Mouse (Mus musculus): Measurements from ENCODE around the gene Cdh4. TPM values are rescaled to one million over a fixed set of nuclear protein-coding genes. Genes with fewer than 3 reads are reported as not detected.
A peak's percentile ranks its signal among the peaks of the same experiment; 100 is the strongest.

Gene Cdh4
- polyA plus RNA-seq, 1 experiment from 2014 or later, result 8.5 TPM

DNA sequence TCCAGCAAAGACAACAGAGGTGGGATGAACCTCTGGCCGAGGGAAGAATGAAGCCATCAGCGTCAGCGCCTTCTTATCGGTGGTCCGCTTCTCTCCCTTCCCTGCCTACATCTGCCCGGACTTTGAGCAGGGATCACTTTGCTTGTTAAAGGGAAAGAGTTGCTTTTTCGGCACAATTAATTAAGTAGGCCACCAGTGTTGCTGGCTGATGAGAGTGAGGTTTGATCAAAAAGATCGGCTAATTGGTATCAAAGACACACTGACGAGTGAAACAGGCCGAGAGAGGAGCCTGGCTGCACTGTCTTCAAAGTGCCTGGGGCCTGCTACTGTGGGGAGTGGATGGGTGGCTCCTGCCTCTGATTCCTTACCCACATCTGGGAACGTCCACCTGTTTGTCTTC is 49.7 kb downstream of the Cdh4 start:
- ATAC-seq (ENCODE audit: low FRiP score) (no peak), DNase-seq (ENCODE audit: low spot score, missing footprints) (no peak)
- Histone ChIP-seq H3K9me3 (ENCODE audit: control insufficient read depth, low read length) (no peaks in the 10 kb centered on the region), H3K27ac (ENCODE audit: low read depth, low read length) (no peak overlapping the region), H3K4me1 (ENCODE audit: control insufficient read depth, insufficient read depth, low read length) (no peaks in the 10 kb centered on the region), H3K9ac (ENCODE audit: low read length) (no peak overlapping the region), H3K4me3 (ENCODE audit: low read depth, low read length) (no peak overlapping the region), H3K27me3 (ENCODE audit: control insufficient read depth, insufficient read depth, low read length) (no peaks in the 10 kb centered on the region), H3K36me3 (ENCODE audit: control insufficient read depth, insufficient read depth, low read length) (no peaks in the 10 kb centered on the region), H3K4me2 (no peak overlapping the region)
- 56% methylated on average over 11 of the region's 11 CpGs for WGBS

DNA sequence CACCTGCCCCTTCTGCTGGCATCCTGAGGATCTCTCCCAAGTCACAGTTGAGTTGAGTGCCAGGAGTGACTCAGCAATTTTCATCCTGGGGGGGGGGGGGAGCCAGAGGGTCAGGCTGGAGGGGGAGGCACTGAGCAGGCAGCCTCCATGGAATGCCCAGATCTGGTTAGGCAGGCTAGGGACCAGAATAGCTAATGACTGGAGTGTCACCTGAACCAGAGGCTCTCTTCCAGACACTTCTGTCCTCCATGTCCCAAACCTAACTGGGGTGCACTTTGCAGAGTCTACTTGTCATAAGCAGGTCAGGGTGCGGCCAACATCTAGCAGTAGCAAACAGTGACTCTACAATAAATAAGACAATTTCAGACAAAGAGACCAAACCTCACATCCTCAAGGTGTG is 52.0 kb downstream of the Cdh4 start:
- H3K36me3 ChIP-seq (ENCODE audit: control insufficient read depth, insufficient read depth, low read length), result no peaks in the 10 kb centered on the region
- 94% methylated on average over 1 of the region's 1 CpGs for WGBS
- H3K27ac ChIP-seq (ENCODE audit: low read depth, low read length), result no peak overlapping the region
- H3K27me3 ChIP-seq (ENCODE audit: control insufficient read depth, insufficient read depth, low read length), result no peaks in the 10 kb centered on the region
- ATAC-seq (ENCODE audit: low FRiP score) (no peak), DNase-seq (ENCODE audit: low spot score, missing footprints) (no peak)
- H3K9me3 ChIP-seq (ENCODE audit: control insufficient read depth, low read length), result no peaks in the 10 kb centered on the region
- no peaks in the 10 kb centered on the region for H3K4me1 ChIP-seq (ENCODE audit: control insufficient read depth, insufficient read depth, low read length)
- H3K9ac ChIP-seq (ENCODE audit: low read length), result no peak overlapping the region
- no peak overlapping the region for H3K4me2 ChIP-seq
- H3K4me3 ChIP-seq (ENCODE audit: low read depth, low read length), result no peak overlapping the region

DNA sequence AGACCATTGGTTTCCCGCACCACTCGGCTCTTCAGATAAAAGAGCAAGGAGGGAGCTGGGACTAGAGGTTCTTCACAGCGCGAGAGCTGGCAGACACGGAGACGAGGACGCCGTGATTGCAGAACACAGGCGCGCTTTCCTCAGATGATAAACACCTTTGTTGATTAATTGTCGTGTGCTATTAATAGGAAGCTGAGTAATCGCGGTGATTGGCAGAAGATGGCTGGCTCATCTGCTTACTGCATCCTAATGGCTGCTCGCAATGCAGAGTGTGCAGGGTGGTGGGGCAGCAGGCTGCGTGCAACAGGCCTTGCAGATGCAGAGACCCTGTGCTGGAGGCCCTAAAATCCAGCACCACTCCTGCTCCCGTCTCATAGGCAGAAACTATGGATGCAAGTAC is 68.2 kb downstream of the Cdh4 start:
- DNase-seq (ENCODE audit: low spot score, missing footprints) (no peak), ATAC-seq (ENCODE audit: low FRiP score) (no peak)
- Histone ChIP-seq H3K27me3 (ENCODE audit: control insufficient read depth, insufficient read depth, low read length) (no peaks in the 10 kb centered on the region), H3K4me1 (ENCODE audit: control insufficient read depth, insufficient read depth, low read length) (no peaks in the 10 kb centered on the region), H3K9me3 (ENCODE audit: control insufficient read depth, low read length) (no peaks in the 10 kb centered on the region), H3K9ac (ENCODE audit: low read length) (no peak overlapping the region), H3K36me3 (ENCODE audit: control insufficient read depth, insufficient read depth, low read length) (no peaks in the 10 kb centered on the region), H3K4me3 (ENCODE audit: low read depth, low read length) (no peak overlapping the region), H3K27ac (ENCODE audit: low read depth, low read length) (no peak overlapping the region), H3K4me2 (no peak overlapping the region)
- WGBS, result 92% methylated on average over 16 of the region's 16 CpGs

DNA sequence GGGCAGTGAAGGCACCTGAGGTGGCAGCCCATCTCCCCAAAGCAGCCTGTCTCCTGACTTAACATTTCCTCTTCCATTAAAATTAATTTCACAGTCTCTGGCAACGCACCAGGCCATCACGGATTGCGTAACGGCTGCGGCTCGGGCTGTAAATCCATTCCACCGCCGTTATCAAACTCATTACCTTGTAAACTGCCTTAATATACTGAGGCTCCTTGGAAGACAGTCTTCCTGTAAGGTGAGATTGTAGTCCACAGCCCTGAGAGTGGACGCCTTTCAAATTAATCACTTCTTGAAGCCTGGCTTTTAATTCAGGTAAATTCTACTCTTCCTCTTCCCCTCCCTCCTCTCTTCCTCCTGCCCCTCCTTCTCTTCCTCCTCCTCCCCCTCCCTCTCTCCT is 74.3 kb downstream of the Cdh4 start:
- peaks cover 13% of the 10 kb centered on the region for H3K4me1 ChIP-seq (ENCODE audit: control insufficient read depth, insufficient read depth, low read length)
- peak; percentile 68 for DNase-seq (ENCODE audit: low spot score, missing footprints)
- no peak overlapping the region for H3K4me3 ChIP-seq (ENCODE audit: low read depth, low read length)
- no peaks in the 10 kb centered on the region for H3K36me3 ChIP-seq (ENCODE audit: control insufficient read depth, insufficient read depth, low read length)
- H3K27me3 ChIP-seq (ENCODE audit: control insufficient read depth, insufficient read depth, low read length), result no peaks in the 10 kb centered on the region
- H3K9ac ChIP-seq (ENCODE audit: low read length), result no peak overlapping the region
- no peak overlapping the region for H3K27ac ChIP-seq (ENCODE audit: low read depth, low read length)
- 96% methylated on average over 9 of the region's 9 CpGs for WGBS
- ATAC-seq (ENCODE audit: low FRiP score), result no peak
- no peaks in the 10 kb centered on the region for H3K9me3 ChIP-seq (ENCODE audit: control insufficient read depth, low read length)
- H3K4me2 ChIP-seq, result no peak overlapping the region

DNA sequence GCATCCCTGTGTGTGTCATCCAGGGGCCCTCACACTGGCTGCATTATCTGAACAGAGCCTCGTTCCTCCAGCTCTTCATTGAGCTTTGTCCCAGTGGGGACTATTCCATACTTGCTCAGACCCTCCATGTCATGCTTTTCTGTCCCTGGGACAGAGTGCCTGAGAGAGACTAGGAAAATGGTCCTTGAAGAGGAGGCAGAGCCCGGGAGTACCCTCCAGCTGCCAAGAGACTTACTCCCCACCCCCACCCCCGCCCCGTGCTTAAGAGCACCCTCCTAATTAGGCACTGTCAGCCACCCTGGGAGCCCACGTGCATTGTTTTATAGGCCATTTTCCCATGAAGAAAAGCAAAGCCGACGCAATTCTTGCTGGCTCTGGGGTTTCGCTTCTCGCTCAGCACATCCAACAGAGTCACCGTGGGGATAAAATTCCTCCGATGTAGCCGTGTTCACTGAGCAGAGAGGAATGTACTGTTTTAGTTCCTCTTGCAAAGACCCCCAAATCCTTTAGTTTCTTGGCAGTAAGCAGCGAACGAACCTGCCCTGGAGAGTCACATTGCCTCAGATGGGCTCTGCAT is 76.3 kb downstream of the Cdh4 start:
- no peaks in the 10 kb centered on the region for H3K36me3 ChIP-seq (ENCODE audit: control insufficient read depth, insufficient read depth, low read length)
- H3K4me2 ChIP-seq, result no peak overlapping the region
- peaks cover 24% of the 10 kb centered on the region for H3K4me1 ChIP-seq (ENCODE audit: control insufficient read depth, insufficient read depth, low read length)
- 44% methylated on average over 14 of the region's 14 CpGs for WGBS
- H3K9me3 ChIP-seq (ENCODE audit: control insufficient read depth, low read length), result no peaks in the 10 kb centered on the region
- no peak overlapping the region for H3K9ac ChIP-seq (ENCODE audit: low read length)
- ATAC-seq (ENCODE audit: low FRiP score) (no peak), DNase-seq (ENCODE audit: low spot score, missing footprints) (peak; percentile 81)
- no peaks in the 10 kb centered on the region for H3K27me3 ChIP-seq (ENCODE audit: control insufficient read depth, insufficient read depth, low read length)
- no peak overlapping the region for H3K4me3 ChIP-seq (ENCODE audit: low read depth, low read length)
- no peak overlapping the region for H3K27ac ChIP-seq (ENCODE audit: low read depth, low read length)

DNA sequence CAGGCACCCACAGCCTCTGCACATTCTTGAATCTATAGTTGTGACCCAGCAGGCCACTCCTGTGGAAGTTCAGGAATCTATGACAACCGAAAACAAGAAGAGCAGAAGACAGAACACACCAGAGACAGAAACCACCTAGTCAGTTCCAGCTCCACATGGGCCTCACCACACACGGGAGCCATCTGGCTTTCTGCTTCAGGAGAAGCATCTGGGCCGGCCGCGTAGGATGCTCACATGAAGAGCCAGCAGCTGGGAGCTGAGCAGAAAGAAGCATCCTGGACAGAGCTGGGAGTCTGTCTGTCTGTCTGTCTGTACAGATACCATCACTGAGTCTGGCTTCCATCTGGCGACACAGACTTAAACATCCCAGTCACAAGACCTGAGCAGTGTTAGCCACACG is 76.9 kb downstream of the Cdh4 start:
- DNase-seq (ENCODE audit: low spot score, missing footprints) (no peak), ATAC-seq (ENCODE audit: low FRiP score) (no peak)
- no peaks in the 10 kb centered on the region for H3K9me3 ChIP-seq (ENCODE audit: control insufficient read depth, low read length)
- 91% methylated on average over 7 of the region's 7 CpGs for WGBS
- peaks cover 24% of the 10 kb centered on the region for H3K4me1 ChIP-seq (ENCODE audit: control insufficient read depth, insufficient read depth, low read length)
- H3K9ac ChIP-seq (ENCODE audit: low read length), result no peak overlapping the region
- H3K36me3 ChIP-seq (ENCODE audit: control insufficient read depth, insufficient read depth, low read length), result no peaks in the 10 kb centered on the region
- no peak overlapping the region for H3K4me3 ChIP-seq (ENCODE audit: low read depth, low read length)
- H3K4me2 ChIP-seq, result no peak overlapping the region
- no peak overlapping the region for H3K27ac ChIP-seq (ENCODE audit: low read depth, low read length)
- no peaks in the 10 kb centered on the region for H3K27me3 ChIP-seq (ENCODE audit: control insufficient read depth, insufficient read depth, low read length)

DNA sequence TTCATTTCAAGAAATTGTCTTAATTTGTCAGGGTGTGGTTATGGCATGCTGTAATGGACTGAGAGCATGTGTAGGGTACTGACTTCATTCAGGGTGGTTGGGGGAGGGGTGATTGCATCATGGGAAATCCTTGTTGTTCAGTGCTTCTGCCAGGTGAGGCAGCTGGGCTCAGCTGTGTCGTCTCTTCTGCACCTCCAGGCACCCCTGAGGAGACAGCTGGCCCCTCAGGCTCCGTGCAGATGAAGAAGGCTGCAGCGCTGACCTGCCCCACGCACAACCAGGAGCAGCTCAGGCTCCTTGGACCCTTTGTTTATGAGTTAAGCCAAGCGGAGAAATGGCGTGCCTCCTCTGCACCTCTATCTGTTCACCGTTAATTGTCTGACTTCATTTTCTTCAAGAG is 77.7 kb downstream of the Cdh4 start:
- Histone ChIP-seq H3K27me3 (ENCODE audit: control insufficient read depth, insufficient read depth, low read length) (no peaks in the 10 kb centered on the region), H3K4me2 (no peak overlapping the region), H3K9ac (ENCODE audit: low read length) (no peak overlapping the region), H3K4me3 (ENCODE audit: low read depth, low read length) (no peak overlapping the region), H3K36me3 (ENCODE audit: control insufficient read depth, insufficient read depth, low read length) (no peaks in the 10 kb centered on the region), H3K4me1 (ENCODE audit: control insufficient read depth, insufficient read depth, low read length) (peaks cover 24% of the 10 kb centered on the region), H3K9me3 (ENCODE audit: control insufficient read depth, low read length) (no peaks in the 10 kb centered on the region), H3K27ac (ENCODE audit: low read depth, low read length) (no peak overlapping the region)
- 44% methylated on average over 7 of the region's 7 CpGs for WGBS
- no peak for ATAC-seq (ENCODE audit: low FRiP score)
- peak; percentile 85 for DNase-seq (ENCODE audit: low spot score, missing footprints)

DNA sequence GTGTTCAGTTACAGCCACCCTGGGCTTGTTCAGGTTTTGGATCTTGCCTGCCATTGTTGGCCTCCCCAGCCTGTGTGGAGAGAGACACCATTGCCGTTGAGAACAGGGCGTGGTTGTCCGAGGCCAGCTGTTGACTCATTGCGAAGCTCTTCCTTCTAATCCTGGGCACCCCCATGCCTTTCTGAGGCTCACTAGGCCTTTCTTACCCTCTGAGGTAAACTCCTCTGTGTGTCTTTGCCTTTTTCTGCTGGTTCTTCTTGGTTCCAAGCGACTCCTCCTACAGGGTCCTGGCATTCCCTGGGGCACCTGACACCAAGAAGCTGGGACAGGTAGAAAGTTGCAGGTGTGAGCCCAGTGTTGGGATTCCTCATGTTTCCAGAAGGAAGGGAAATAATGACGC is 78.7 kb downstream of the Cdh4 start:
- 76% methylated on average over 6 of the region's 6 CpGs for WGBS
- Histone ChIP-seq H3K36me3 (ENCODE audit: control insufficient read depth, insufficient read depth, low read length) (no peaks in the 10 kb centered on the region), H3K9me3 (ENCODE audit: control insufficient read depth, low read length) (no peaks in the 10 kb centered on the region), H3K9ac (ENCODE audit: low read length) (no peak overlapping the region), H3K27me3 (ENCODE audit: control insufficient read depth, insufficient read depth, low read length) (no peaks in the 10 kb centered on the region), H3K4me3 (ENCODE audit: low read depth, low read length) (no peak overlapping the region), H3K27ac (ENCODE audit: low read depth, low read length) (no peak overlapping the region), H3K4me1 (ENCODE audit: control insufficient read depth, insufficient read depth, low read length) (peaks cover 24% of the 10 kb centered on the region), H3K4me2 (no peak overlapping the region)
- DNase-seq (ENCODE audit: low spot score, missing footprints) (peak; percentile 83), ATAC-seq (ENCODE audit: low FRiP score) (no peak)

DNA sequence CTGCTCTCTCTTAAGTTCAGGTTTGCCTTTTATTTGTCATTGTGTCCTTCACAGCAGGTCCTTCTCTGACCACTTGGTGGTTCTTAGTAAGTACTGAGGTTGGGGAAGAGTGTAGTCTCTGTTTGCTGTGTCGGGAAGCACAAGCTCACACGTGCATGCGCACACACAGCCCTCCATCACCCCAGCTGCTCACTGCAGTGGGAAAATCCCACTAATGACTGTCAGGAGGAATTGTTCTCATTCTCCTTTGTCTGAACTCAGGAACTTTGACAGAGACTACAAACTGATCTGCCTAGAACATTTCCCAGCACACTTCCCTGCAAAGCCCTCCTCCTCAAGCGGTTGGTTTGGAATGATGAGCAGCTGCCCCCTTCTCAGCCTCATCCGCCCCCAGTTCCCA is 79.2 kb downstream of the Cdh4 start:
- no peaks in the 10 kb centered on the region for H3K36me3 ChIP-seq (ENCODE audit: control insufficient read depth, insufficient read depth, low read length)
- H3K4me1 ChIP-seq (ENCODE audit: control insufficient read depth, insufficient read depth, low read length), result peaks cover 24% of the 10 kb centered on the region
- DNase-seq (ENCODE audit: low spot score, missing footprints) (peak; percentile 85), ATAC-seq (ENCODE audit: low FRiP score) (peak; percentile 56)
- no peaks in the 10 kb centered on the region for H3K27me3 ChIP-seq (ENCODE audit: control insufficient read depth, insufficient read depth, low read length)
- H3K4me3 ChIP-seq (ENCODE audit: low read depth, low read length), result no peak overlapping the region
- H3K9me3 ChIP-seq (ENCODE audit: control insufficient read depth, low read length), result no peaks in the 10 kb centered on the region
- 36% methylated on average over 5 of the region's 5 CpGs for WGBS
- H3K9ac ChIP-seq (ENCODE audit: low read length), result no peak overlapping the region
- H3K4me2 ChIP-seq, result no peak overlapping the region
- no peak overlapping the region; the same call in 1 of the 2 replicates for H3K27ac ChIP-seq (ENCODE audit: low read depth, low read length)

DNA sequence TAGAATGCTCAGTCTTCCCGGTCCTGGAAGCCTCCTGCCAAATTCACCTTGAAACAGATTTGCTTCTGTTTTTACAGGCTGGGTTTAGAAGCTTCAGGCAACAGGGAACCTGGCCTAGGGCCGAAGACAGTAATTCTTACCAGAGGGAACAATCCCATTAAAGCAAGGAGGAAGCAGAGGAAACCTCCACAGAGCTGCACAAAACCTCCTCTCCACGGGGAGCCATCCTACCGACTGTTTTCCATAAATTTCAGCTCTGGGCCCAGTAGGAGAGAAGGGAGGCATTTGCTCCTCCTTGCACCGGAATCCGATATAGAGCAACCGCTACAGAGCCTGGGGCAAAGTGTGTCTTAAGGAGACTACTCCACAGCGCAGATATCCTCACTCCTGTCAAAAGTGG is 79.9 kb downstream of the Cdh4 start:
- Histone ChIP-seq H3K4me3 (ENCODE audit: low read depth, low read length) (no peak overlapping the region), H3K9ac (ENCODE audit: low read length) (no peak overlapping the region), H3K27ac (ENCODE audit: low read depth, low read length) (no peak overlapping the region), H3K27me3 (ENCODE audit: control insufficient read depth, insufficient read depth, low read length) (no peaks in the 10 kb centered on the region), H3K9me3 (ENCODE audit: control insufficient read depth, low read length) (no peaks in the 10 kb centered on the region), H3K36me3 (ENCODE audit: control insufficient read depth, insufficient read depth, low read length) (no peaks in the 10 kb centered on the region), H3K4me2 (no peak overlapping the region), H3K4me1 (ENCODE audit: control insufficient read depth, insufficient read depth, low read length) (peaks cover 24% of the 10 kb centered on the region)
- ATAC-seq (ENCODE audit: low FRiP score) (no peak), DNase-seq (ENCODE audit: low spot score, missing footprints) (peak; percentile 81)
- 10% methylated on average over 8 of the region's 8 CpGs for WGBS
